Mouse (Mus musculus): ENCODE measurements at regions not wholly inside any gene's neighbourhood (a gene's known extent, or its start where the extent isn't known, plus 50 kb on each side); places are given as distances from the start of the nearest gene placed in this dataset.

DNA sequence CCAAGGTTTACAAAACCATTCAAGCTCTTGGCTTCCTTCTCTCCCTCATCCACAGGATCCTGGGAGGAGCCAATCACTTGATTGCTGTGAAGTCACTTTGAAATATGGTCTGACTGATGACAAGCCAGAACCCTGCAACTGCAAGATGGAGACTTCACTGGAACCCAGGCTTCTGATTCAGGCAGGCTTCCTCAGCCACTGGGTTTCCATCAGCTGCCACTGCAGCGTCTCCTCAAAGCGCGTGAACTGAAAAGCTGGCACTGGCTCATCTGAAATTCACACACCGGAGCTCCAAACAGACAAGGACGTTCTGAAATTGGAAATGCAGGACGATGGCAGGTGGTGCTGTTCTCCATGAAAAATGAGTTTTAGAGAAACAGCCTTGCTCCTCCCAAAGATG lies 280.1 kb upstream of the AI593442 start:
- TF ChIP-seq POLR2AphosphoS2 (IDR thresholded peaks at IDR 0.05; ENCODE audit: insufficient read length, low read depth) (no peak), USF1 (IDR thresholded peaks at IDR 0.05; ENCODE audit: low read depth) (no peak), REST (IDR thresholded peaks at IDR 0.05; ENCODE audit: insufficient read depth, insufficient read length) (no peak)

Measured in myocyte (in vitro differentiated cells).